Mouse (Mus musculus) c-Kit-positive CD71-positive TER-119-negative erythroid progenitor cells, embryonic 14.5 days (primary cell): ENCODE data around the gene Hs2st1.

Source experiments
- DNase-seq: peaks from one replicate; pipeline ENCODE4 v3.0.0-alpha.2; 2013; ENCODE audit warnings: low read depth

Gene Hs2st1

GRCm38 (mm10) chr3:144586731-144587130 lies 16.8 kb upstream of the Hs2st1 start:
- DNase-seq = no peak

GRCm38 (mm10) chr3:144584789-144585553 lies 15.0 kb upstream of the Hs2st1 start:
- no peak for DNase-seq

- no peak for DNase-seq
Observed at GRCm38 (mm10) chr3:144583789-144584188, 13.8 kb upstream of the Hs2st1 start.

GRCm38 (mm10) chr3:144582306-144582705 lies 12.3 kb upstream of the Hs2st1 start:
- no peak for DNase-seq

GRCm38 (mm10) chr3:144581842-144582241 lies 11.9 kb upstream of the Hs2st1 start:
- no peak for DNase-seq

- no peak for DNase-seq
Observed at GRCm38 (mm10) chr3:144580281-144580680, 10.3 kb upstream of the Hs2st1 start.

GRCm38 (mm10) chr3:144579796-144580195 lies 9.8 kb upstream of the Hs2st1 start:
- no peak for DNase-seq

- no peak for DNase-seq
Observed at GRCm38 (mm10) chr3:144578921-144579320, 8.9 kb upstream of the Hs2st1 start.

- no peak for DNase-seq
Observed at GRCm38 (mm10) chr3:144577366-144578340, 7.7 kb upstream of the Hs2st1 start.

- no peak for DNase-seq
Observed at GRCm38 (mm10) chr3:144574256-144574655, 4.3 kb upstream of the Hs2st1 start.

GRCm38 (mm10) chr3:144570816-144571487 lies 971 bp upstream of the Hs2st1 start:
- no peak for DNase-seq

- no peak for DNase-seq
Observed at GRCm38 (mm10) chr3:144569401-144569971, 495 bp downstream of the Hs2st1 start.

GRCm38 (mm10) chr3:144568861-144569361 lies 1.1 kb downstream of the Hs2st1 start:
- no peak for DNase-seq

- DNase-seq = no peak
Observed at GRCm38 (mm10) chr3:144565212-144565611, 4.8 kb downstream of the Hs2st1 start.

GRCm38 (mm10) chr3:144563916-144564315 lies 6.1 kb downstream of the Hs2st1 start:
- no peak for DNase-seq

GRCm38 (mm10) chr3:144561511-144562250 lies 8.3 kb downstream of the Hs2st1 start:
- no peak for DNase-seq

- no peak for DNase-seq
Observed at GRCm38 (mm10) chr3:144558274-144558673, 11.7 kb downstream of the Hs2st1 start.

GRCm38 (mm10) chr3:144556625-144557324 lies 13.2 kb downstream of the Hs2st1 start:
- no peak for DNase-seq

GRCm38 (mm10) chr3:144555144-144555543 lies 14.8 kb downstream of the Hs2st1 start:
- DNase-seq = no peak

GRCm38 (mm10) chr3:144554503-144554902 lies 15.5 kb downstream of the Hs2st1 start:
- DNase-seq = no peak
